Mouse (Mus musculus) lung, embryonic 14.5 days (tissue): ENCODE measurements around the gene Creb3l4. TPM values are rescaled to one million over a fixed set of nuclear protein-coding genes. Genes with fewer than 3 reads are reported as not detected.

Experiments used
- ATAC-seq: fragments of 200-750 bp; cut with Nextera tagmentation; 2 replicates; pipeline ENCODE4 v1.8.0; 2017; ENCODE audit warnings: mild to moderate bottlenecking, moderate TSS enrichment, moderate library complexity; ENCODE audit not compliant: insufficient read depth
- DNase-seq: peaks from one replicate; pipeline ENCODE4 v3.0.0-alpha.2; 2015
- H3K27ac ChIP-seq: fragments of 300-500 bp; sonication (generic); 2 replicates; pipeline ENCODE4 v1.5.1; 2014; ENCODE audit warnings: low read depth, mild to moderate bottlenecking, moderate library complexity
- H3K27me3 ChIP-seq: fragments of 300-500 bp; sonication (generic); 2 replicates; pipeline ENCODE4 v1.6.1; 2014; ENCODE audit warnings: low read length, control low read depth; ENCODE audit not compliant: insufficient read depth
- H3K36me3 ChIP-seq: fragments of 300-500 bp; sonication (generic); 2 replicates; pipeline ENCODE4 v1.6.1; 2014; ENCODE audit warnings: control low read depth; ENCODE audit not compliant: insufficient read depth
- H3K4me1 ChIP-seq: fragments of 300-500 bp; sonication (generic); 2 replicates; pipeline ENCODE4 v1.6.1; 2014; ENCODE audit warnings: antibody characterized with exemption, control low read depth; ENCODE audit not compliant: insufficient read depth
- H3K4me2 ChIP-seq: fragments of 300-500 bp; sonication (generic); 2 replicates; pipeline ENCODE4 v1.6.1; 2014; ENCODE audit warnings: mild to moderate bottlenecking
- H3K4me3 ChIP-seq: fragments of 300-500 bp; sonication (generic); 2 replicates; pipeline ENCODE4 v1.5.1; 2014; ENCODE audit warnings: low read depth, low read length
- H3K9ac ChIP-seq: fragments of 300-500 bp; sonication (generic); 2 replicates; pipeline ENCODE4 v1.6.1; 2014
- H3K9me3 ChIP-seq: fragments of 300-500 bp; sonication (generic); 2 replicates; pipeline ENCODE4 v1.6.1; 2016; ENCODE audit warnings: low read depth, low read length, control low read depth
- CTCF ChIP-seq: IDR thresholded peaks from 2 replicates; pipeline ENCODE4 v1.5.1; 2016; ENCODE audit warnings: antibody characterized with exemption, low read depth
- WGBS: fragments of 180-500 bp; shearing (Covaris S2); extraction: QIAGEN DNeasy Blood & Tissue Kit; methylation state at CpG from one replicate; pipeline ENCODE4 v1.1.7; 2014; 5-methylcytosine and 5-hydroxymethylcytosine counted together
- microRNA-seq: library from miRNA; unstranded; fragments of <30 nt; microRNA quantifications from one replicate; pipeline ENCODE4, GENCODE M21; 2016; ENCODE audit warnings: borderline number of aligned reads
- polyA plus RNA-seq: library from polyadenylated mRNA; unstranded; fragments of >200 nt; fragmentation: Nextera tagmentation; extraction: Ambion mirVana; gene quantifications from 2 replicates; pipeline ENCODE4 v1.2.1, GENCODE M21; 2014

The Creb3l4 gene
- polyA plus RNA-seq, 1 experiment from 2014 or later = 5.4 TPM

DNA sequence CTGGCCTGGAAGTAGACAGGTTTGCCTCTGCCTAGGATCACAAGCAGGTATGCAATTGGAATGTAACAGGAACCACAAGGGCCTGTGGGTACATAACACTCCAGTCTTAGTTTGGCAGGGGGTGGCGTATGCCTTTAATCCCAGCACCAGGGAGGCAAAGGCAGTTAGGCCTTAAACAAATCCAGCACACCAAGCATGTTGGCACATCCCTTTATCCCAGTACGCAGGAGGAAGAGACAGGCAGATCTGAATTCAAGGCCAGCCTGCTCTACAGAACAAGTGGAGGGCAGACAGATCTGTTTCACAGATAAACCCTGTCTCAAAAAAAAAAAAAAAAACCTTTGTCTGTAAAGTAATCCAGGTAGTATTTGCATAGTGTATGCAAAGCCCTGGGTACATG lies 34.6 kb downstream of the Creb3l4 start:
- Histone ChIP-seq H3K4me2 (no peak overlapping the region), H3K9me3 (no peaks in the 10 kb centered on the region), H3K27ac (no peak overlapping the region), H3K9ac (no peak overlapping the region), H3K36me3 (peaks cover 55% of the 10 kb centered on the region), H3K4me1 (peaks cover 13% of the 10 kb centered on the region), H3K4me3 (no peak overlapping the region), H3K27me3 (no peaks in the 10 kb centered on the region)
- WGBS = 72% methylated on average over 2 of the region's 2 CpGs
- no peak for TF ChIP-seq CTCF
- ATAC-seq (no peak), DNase-seq (no peak)

DNA sequence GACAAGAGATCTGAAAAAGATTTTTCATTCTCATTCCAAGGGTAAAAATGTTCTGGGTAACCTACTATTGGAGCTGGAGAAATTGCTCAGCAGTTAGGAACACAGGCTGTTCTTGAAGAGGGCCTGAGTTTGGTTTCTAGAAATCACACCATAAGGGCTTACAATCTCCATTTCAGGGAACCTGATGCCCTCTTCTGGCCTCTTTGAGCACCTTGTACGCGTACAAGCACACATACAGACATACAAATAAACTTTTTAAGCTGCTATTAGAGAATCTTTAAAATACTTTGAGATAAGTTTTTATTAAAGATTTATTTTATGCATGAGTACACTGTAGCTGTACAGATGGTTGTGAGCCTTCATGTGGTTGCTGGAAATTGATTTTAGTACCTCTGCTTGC lies 38.7 kb downstream of the Creb3l4 start:
- DNase-seq (no peak), ATAC-seq (no peak)
- Histone ChIP-seq H3K9ac (no peak overlapping the region), H3K36me3 (peaks cover 23% of the 10 kb centered on the region), H3K4me3 (no peak overlapping the region), H3K9me3 (no peaks in the 10 kb centered on the region), H3K27ac (no peak overlapping the region), H3K4me2 (no peak overlapping the region), H3K27me3 (no peaks in the 10 kb centered on the region), H3K4me1 (no peaks in the 10 kb centered on the region)
- no peak for TF ChIP-seq CTCF
- whole genome bisulfite sequencing = 94% methylated on average over 2 of the region's 2 CpGs

DNA sequence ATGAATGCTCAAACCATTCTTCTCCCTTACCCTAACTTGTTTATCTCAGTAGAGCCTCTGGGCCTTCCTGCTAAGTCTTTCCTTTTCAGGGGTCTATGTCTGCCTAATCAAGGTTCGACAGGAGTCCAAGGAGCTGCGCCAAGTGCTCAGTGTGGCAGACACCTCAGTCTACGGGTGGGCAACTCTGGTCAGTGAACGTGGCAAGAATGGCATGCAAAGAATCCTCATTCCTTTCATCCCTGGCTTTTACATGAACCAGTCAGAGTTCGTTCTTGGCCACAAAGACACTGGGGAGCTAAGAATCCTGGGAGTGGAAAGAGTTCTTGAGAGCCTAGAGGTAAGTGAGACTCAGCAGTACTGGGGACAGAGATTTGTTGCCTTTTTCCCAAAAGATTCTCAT lies 39.7 kb downstream of the Creb3l4 start:
- no peak for DNase-seq
- Histone ChIP-seq H3K27me3 (no peaks in the 10 kb centered on the region), H3K36me3 (peaks cover 13% of the 10 kb centered on the region), H3K4me3 (no peak overlapping the region), H3K4me2 (no peak overlapping the region), H3K4me1 (no peaks in the 10 kb centered on the region), H3K9ac (no peak overlapping the region), H3K27ac (no peak overlapping the region), H3K9me3 (no peaks in the 10 kb centered on the region)
- no peak for ATAC-seq
- 66% methylated on average over 5 of the region's 5 CpGs for WGBS
- no peak for TF ChIP-seq CTCF

DNA sequence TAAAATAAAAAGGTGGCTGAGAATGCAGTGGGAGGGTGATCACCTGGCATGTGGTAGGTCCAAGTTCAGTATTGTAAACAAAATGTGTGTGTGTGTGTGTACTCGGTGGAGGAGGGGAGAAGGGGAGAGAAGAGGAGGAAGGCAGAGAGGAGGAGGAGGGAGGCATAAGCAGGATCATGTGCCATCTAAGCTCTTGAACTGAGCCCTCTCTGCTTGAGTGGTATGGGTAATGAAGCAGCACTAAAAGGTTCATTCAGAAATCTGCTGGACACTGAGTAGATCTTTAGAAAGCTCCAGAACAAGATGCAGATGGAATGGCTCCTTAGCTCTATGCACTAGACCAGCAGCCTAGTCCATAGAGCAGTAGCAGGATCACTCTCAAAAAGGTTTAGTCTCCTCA lies 40.4 kb downstream of the Creb3l4 start:
- H3K27ac ChIP-seq = no peak overlapping the region
- no peak overlapping the region for H3K4me3 ChIP-seq
- no peak for ATAC-seq
- no peaks in the 10 kb centered on the region for H3K27me3 ChIP-seq
- no peaks in the 10 kb centered on the region for H3K4me1 ChIP-seq
- H3K9ac ChIP-seq = no peak overlapping the region
- 65% methylated on average over 1 of the region's 1 CpGs for WGBS
- H3K9me3 ChIP-seq = no peaks in the 10 kb centered on the region
- H3K36me3 ChIP-seq = peaks cover 6% of the 10 kb centered on the region
- DNase-seq = no peak
- no peak overlapping the region for H3K4me2 ChIP-seq
- no peak for TF ChIP-seq CTCF

DNA sequence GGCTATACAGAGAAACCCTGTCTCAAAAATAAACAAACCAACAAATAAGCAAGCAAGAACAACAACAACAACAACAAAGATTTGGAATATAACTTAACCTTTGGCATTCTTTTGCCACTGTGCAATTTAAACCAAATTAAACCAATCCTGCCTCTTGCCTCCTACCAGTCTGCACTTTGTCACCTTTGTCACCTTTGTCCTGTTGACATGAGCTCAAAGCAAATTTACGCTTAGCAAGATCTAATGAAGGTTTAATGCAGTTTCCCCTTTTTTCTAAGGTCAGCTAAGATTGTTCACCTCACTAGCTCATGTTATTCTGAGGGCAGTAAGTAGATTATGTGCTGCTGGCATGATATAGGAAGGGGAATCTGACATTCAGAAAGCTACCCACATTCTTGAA lies 45.8 kb downstream of the Creb3l4 start:
- Histone ChIP-seq H3K9me3 (no peaks in the 10 kb centered on the region), H3K36me3 (no peaks in the 10 kb centered on the region), H3K4me3 (no peak overlapping the region), H3K27ac (no peak overlapping the region), H3K4me1 (no peaks in the 10 kb centered on the region), H3K9ac (no peak overlapping the region), H3K4me2 (no peak overlapping the region), H3K27me3 (no peaks in the 10 kb centered on the region)
- DNase-seq (no peak), ATAC-seq (no peak)
- 76% methylated on average over 1 of the region's 1 CpGs for WGBS
- TF ChIP-seq CTCF = no peak

DNA sequence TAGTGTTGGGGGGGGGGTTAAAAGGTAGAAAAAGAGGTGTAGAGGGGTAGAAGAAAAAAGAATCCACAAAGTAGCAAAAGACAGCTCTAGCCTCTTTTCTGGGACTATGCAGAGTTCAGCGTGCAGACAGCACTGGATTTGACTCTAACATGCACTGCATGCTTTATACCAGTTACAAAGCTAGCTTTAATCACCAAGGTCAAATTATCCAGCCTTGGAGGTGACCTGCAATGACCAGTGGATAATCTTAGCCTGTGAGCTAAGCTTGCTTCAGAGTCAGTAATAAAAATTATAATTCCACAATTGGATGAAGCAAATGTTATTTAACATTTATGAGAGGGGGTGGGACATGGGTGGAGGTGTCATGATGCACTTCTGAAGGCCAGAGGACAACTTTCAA lies 47.7 kb downstream of the Creb3l4 start:
- no peak overlapping the region for H3K9ac ChIP-seq
- H3K4me3 ChIP-seq = no peak overlapping the region
- DNase-seq (no peak), ATAC-seq (no peak)
- 73% methylated on average over 1 of the region's 1 CpGs for WGBS
- no peak for TF ChIP-seq CTCF
- no peaks in the 10 kb centered on the region for H3K36me3 ChIP-seq
- no peaks in the 10 kb centered on the region for H3K9me3 ChIP-seq
- H3K27ac ChIP-seq = no peak overlapping the region
- no peaks in the 10 kb centered on the region for H3K27me3 ChIP-seq
- H3K4me2 ChIP-seq = no peak overlapping the region
- no peaks in the 10 kb centered on the region for H3K4me1 ChIP-seq

DNA sequence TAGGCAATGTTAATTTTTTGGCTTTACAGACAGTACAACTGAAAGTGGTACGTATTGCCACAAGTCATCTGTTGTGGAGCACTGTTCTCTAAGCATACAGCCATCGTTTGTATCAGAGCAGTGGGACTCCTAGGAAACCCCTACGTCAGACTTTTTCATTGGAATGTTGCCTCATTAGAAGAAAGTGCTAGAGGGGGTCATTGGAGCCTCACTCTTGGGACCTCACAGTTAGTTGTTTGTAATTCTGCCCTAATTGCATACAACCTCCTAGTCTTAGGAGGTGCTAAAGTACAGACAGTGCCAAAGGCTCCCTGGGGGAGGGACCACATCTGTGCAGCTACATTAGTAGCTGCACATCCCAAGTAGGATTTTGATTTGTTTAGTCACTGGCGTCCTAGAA lies 48.6 kb downstream of the Creb3l4 start:
- no peaks in the 10 kb centered on the region for H3K4me1 ChIP-seq
- H3K27me3 ChIP-seq = no peaks in the 10 kb centered on the region
- H3K9me3 ChIP-seq = no peaks in the 10 kb centered on the region
- WGBS = 51% methylated on average over 4 of the region's 4 CpGs
- ATAC-seq = no peak
- H3K36me3 ChIP-seq = no peaks in the 10 kb centered on the region
- no peak for TF ChIP-seq CTCF
- no peak for DNase-seq
- no peak overlapping the region for H3K9ac ChIP-seq
- no peak overlapping the region for H3K27ac ChIP-seq
- no peak overlapping the region for H3K4me2 ChIP-seq
- no peak overlapping the region for H3K4me3 ChIP-seq

DNA sequence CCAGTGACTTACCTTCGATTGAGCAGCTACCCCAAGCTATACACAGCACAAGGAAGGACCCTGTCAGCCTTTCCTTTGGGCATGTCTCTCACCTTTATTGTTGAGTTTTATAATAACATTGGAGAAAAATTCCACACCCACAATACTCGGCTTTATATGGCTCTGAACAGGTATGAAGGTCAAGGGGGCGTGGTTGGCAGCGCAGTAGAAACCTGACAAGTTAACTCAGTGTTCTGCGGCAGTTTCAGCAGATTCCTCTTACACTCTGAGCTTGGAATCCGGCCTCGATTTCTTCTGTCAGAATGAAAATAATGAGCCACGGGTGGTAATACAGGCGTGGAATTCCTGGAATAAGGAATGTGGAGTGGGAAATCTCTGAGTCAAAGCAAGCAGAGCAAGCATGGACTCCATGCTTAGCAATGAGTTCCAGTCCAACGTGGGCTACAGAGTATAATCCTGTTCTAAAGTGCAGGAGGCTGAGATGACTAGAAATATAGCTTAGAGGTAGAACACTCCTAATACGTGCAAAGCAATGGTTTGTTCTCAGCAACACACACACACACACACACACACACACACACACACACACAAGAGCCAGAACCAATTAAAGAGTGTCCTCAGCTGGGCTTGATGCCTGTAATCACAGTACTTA lies 52.3 kb downstream of the Creb3l4 start:
- H3K27ac ChIP-seq = no peak overlapping the region
- WGBS = 67% methylated on average over 11 of the region's 11 CpGs
- no peaks in the 10 kb centered on the region for H3K4me1 ChIP-seq
- no peaks in the 10 kb centered on the region for H3K9me3 ChIP-seq
- no peaks in the 10 kb centered on the region for H3K36me3 ChIP-seq
- no peak for ATAC-seq
- DNase-seq = no peak
- H3K4me2 ChIP-seq = no peak overlapping the region
- H3K27me3 ChIP-seq = no peaks in the 10 kb centered on the region
- H3K9ac ChIP-seq = no peak overlapping the region
- H3K4me3 ChIP-seq = no peak overlapping the region
- no peak for TF ChIP-seq CTCF

Small RNA genes lying within 50 kb of the gene (microRNA-seq; reads per million reads assigned to microRNA genes)
- gene Mir7012 = not detected

Other genes with a start within 250 kb of the Creb3l4 start
- gene Hax1, start 244.7 kb downstream of the Creb3l4 start, polyA plus RNA-seq = 150 and 157 TPM in 2 replicates
- 136 and 143 TPM in 2 replicates for gene 4933434E20Rik, start 191.9 kb downstream of the Creb3l4 start, polyA plus RNA-seq
- gene Ubap2l, start 190.9 kb downstream of the Creb3l4 start, polyA plus RNA-seq = 236 and 257 TPM in 2 replicates
- gene Tpm3, start 170.9 kb downstream of the Creb3l4 start, polyA plus RNA-seq = 634 and 654 TPM in 2 replicates
- 0.39 and 0.58 TPM in 2 replicates for gene Nup210l, start 139.4 kb downstream of the Creb3l4 start, polyA plus RNA-seq
- 1,714 and 1,910 TPM in 2 replicates for gene Rps27, start 29.9 kb downstream of the Creb3l4 start, polyA plus RNA-seq
- gene Rab13, start 29.8 kb downstream of the Creb3l4 start, polyA plus RNA-seq = 17.9 and 19.3 TPM in 2 replicates
- gene Jtb, start 11.9 kb downstream of the Creb3l4 start, polyA plus RNA-seq = 92.3 and 99.7 TPM in 2 replicates
- 85.2 and 85.3 TPM in 2 replicates for gene Slc39a1, start 4.7 kb upstream of the Creb3l4 start, polyA plus RNA-seq
- gene Crtc2, start 10.7 kb upstream of the Creb3l4 start, polyA plus RNA-seq = 19.3 and 19.6 TPM in 2 replicates
- 4.4 and 6.1 TPM in 2 replicates for gene Dennd4b, start 21.7 kb upstream of the Creb3l4 start, polyA plus RNA-seq
- gene Gatad2b, start 49.7 kb upstream of the Creb3l4 start, polyA plus RNA-seq = 14.6 and 15.8 TPM in 2 replicates
- 18.4 and 19.1 TPM in 2 replicates for gene Slc27a3, start 146.4 kb upstream of the Creb3l4 start, polyA plus RNA-seq
- 38.5 and 40.5 TPM in 2 replicates for gene Ints3, start 190.1 kb upstream of the Creb3l4 start, polyA plus RNA-seq
- gene Npr1, start 222.4 kb upstream of the Creb3l4 start, polyA plus RNA-seq = 17.8 and 19.3 TPM in 2 replicates
- 232 and 240 TPM in 2 replicates for gene Ilf2, start 232.6 kb upstream of the Creb3l4 start, polyA plus RNA-seq
- 68.0 and 74.7 TPM in 2 replicates for gene Snapin, start 247.5 kb upstream of the Creb3l4 start, polyA plus RNA-seq